Mouse (Mus musculus): ENCODE data around the gene Cipc.

Gene Cipc

GRCm38 (mm10) chr12:86931919-86932574 lies 14.8 kb upstream of the Cipc start:
- DNase-seq (ENCODE audit: low spot score in 2 of 2): peak; percentile 78

GRCm38 (mm10) chr12:86932575-86932952 lies 14.3 kb upstream of the Cipc start:
- DNase-seq (ENCODE audit: low spot score in 2 of 2): peak in 1 of 2 experiments; percentile 44

- no peak for DNase-seq (ENCODE audit: low spot score in 2 of 2)
These were observed 12.1 kb upstream of the Cipc start for GRCm38 (mm10) chr12:86934748-86935147.

GRCm38 (mm10) chr12:86935692-86936282 lies 11.1 kb upstream of the Cipc start:
- DNase-seq (ENCODE audit: low spot score in 2 of 2): no peak

GRCm38 (mm10) chr12:86936587-86937343 lies 10.1 kb upstream of the Cipc start:
- no peak for DNase-seq (ENCODE audit: low spot score in 2 of 2)

GRCm38 (mm10) chr12:86938571-86938970 lies 8.3 kb upstream of the Cipc start:
- no peak for DNase-seq (ENCODE audit: low spot score in 2 of 2)

GRCm38 (mm10) chr12:86941173-86941572 lies 5.7 kb upstream of the Cipc start:
- no peak for DNase-seq (ENCODE audit: low spot score in 2 of 2)

- DNase-seq (ENCODE audit: low spot score in 2 of 2): no peak
These were observed 4.9 kb upstream of the Cipc start for GRCm38 (mm10) chr12:86941734-86942486.

- no peak for DNase-seq (ENCODE audit: low spot score in 2 of 2)
These were observed 3.4 kb upstream of the Cipc start for GRCm38 (mm10) chr12:86943421-86943820.

- DNase-seq (ENCODE audit: low spot score in 2 of 2): no peak
These were observed 1.7 kb upstream of the Cipc start for GRCm38 (mm10) chr12:86945126-86945525.

- no peak for DNase-seq (ENCODE audit: low spot score in 2 of 2)
These were observed 502 bp upstream of the Cipc start for GRCm38 (mm10) chr12:86946301-86946781.

GRCm38 (mm10) chr12:86947681-86948401 lies 998 bp downstream of the Cipc start:
- peak; percentile 28 to 64 for DNase-seq (ENCODE audit: low spot score in 2 of 2)

- DNase-seq (ENCODE audit: low spot score in 2 of 2): no peak
These were observed 1.8 kb downstream of the Cipc start for GRCm38 (mm10) chr12:86948627-86949026.

GRCm38 (mm10) chr12:86949501-86949900 lies 2.7 kb downstream of the Cipc start:
- DNase-seq (ENCODE audit: low spot score in 2 of 2): no peak

- DNase-seq (ENCODE audit: low spot score in 2 of 2): no peak
These were observed 3.5 kb downstream of the Cipc start for GRCm38 (mm10) chr12:86950161-86950960.

GRCm38 (mm10) chr12:86950961-86951360 lies 4.1 kb downstream of the Cipc start:
- no peak for DNase-seq (ENCODE audit: low spot score in 2 of 2)

- DNase-seq (ENCODE audit: low spot score in 2 of 2): no peak
These were observed 5.5 kb downstream of the Cipc start for GRCm38 (mm10) chr12:86952331-86952850.

GRCm38 (mm10) chr12:86955894-86956293 lies 9.1 kb downstream of the Cipc start:
- no peak for DNase-seq (ENCODE audit: low spot score in 2 of 2)

GRCm38 (mm10) chr12:86958558-86958957 lies 11.7 kb downstream of the Cipc start:
- no peak for DNase-seq (ENCODE audit: low spot score in 2 of 2)

GRCm38 (mm10) chr12:86959661-86960060 lies 12.8 kb downstream of the Cipc start:
- no peak for DNase-seq (ENCODE audit: low spot score in 2 of 2)
